Comparison of ENCODE assay signal across 11 mouse cellular contexts in genomic region chr15:79194048-79194447, GRCm38 (mm10). TPM values are rescaled to one million over a fixed set of nuclear protein-coding genes. Genes with fewer than 3 reads are reported as not detected.
DNase-seq lines count a peak whose midpoint lies in the region; ATAC-seq lines count a peak whose summit lies in the region.
"Had no signal": no experiment of that assay in that cellular context is flagged by ENCODE, and none has a peak within 500 bp of the region (broad histone marks: within the 10 kb centered on the region; RNA-seq: fewer than 3 reads in every experiment).

No protein-coding gene starts in this region.

- no peaks in the 10 kb centered on the region for H3K36me3 ChIP-seq in heart, embryonic 13.5 days
- no peaks in the 10 kb centered on the region for H3K36me3 ChIP-seq in heart, embryonic 11.5 days (ENCODE audit: control insufficient read depth, insufficient read depth, low read length)
- H3K36me3 ChIP-seq in embryonic facial prominence, embryonic 10.5 days (replicated peaks), result no peaks in the 10 kb centered on the region
- H3K36me3 ChIP-seq in hindbrain, embryonic 12.5 days, result no peaks in the 10 kb centered on the region
- H3K36me3 ChIP-seq in midbrain, embryonic 16.5 days (ENCODE audit: control insufficient read depth, insufficient read depth, low read length), result no peaks in the 10 kb centered on the region

- peak overlapping the region; percentile 84 for H3K27ac ChIP-seq in heart, embryonic 13.5 days (replicated peaks)
- H3K27ac ChIP-seq in heart, embryonic 11.5 days (ENCODE audit: low read depth, low read length), result no peak overlapping the region
- H3K27ac ChIP-seq in embryonic facial prominence, embryonic 10.5 days (replicated peaks), result peak overlapping the region; percentile 87
- peak overlapping the region; percentile 92 for H3K27ac ChIP-seq in hindbrain, embryonic 12.5 days
- peak overlapping the region; percentile 82 for H3K27ac ChIP-seq in midbrain, embryonic 16.5 days (ENCODE audit: low read length)
- H3K27ac ChIP-seq: liver, embryonic 14.5 days had no signal

- no peak overlapping the region for H3K4me2 ChIP-seq in heart, embryonic 13.5 days
- no peak overlapping the region for H3K4me2 ChIP-seq in heart, embryonic 11.5 days
- no peak overlapping the region for H3K4me2 ChIP-seq in hindbrain, embryonic 12.5 days (replicated peaks)
- no peak overlapping the region for H3K4me2 ChIP-seq in midbrain, embryonic 16.5 days (ENCODE audit: low read length)

- no peak overlapping the region for H3K4me3 ChIP-seq in heart, embryonic 13.5 days
- no peak overlapping the region for H3K4me3 ChIP-seq in heart, embryonic 11.5 days (ENCODE audit: low read depth, low read length)
- no peak overlapping the region for H3K4me3 ChIP-seq in embryonic facial prominence, embryonic 10.5 days
- H3K4me3 ChIP-seq in hindbrain, embryonic 12.5 days, result no peak overlapping the region
- no peak overlapping the region for H3K4me3 ChIP-seq in midbrain, embryonic 16.5 days (ENCODE audit: low read depth, low read length)
- H3K4me3 ChIP-seq: erythroblast, embryonic 14.5 days had no signal

- H3K9me3 ChIP-seq in heart, embryonic 13.5 days, result no peaks in the 10 kb centered on the region; the same call in 1 of the 2 replicates
- no peaks in the 10 kb centered on the region for H3K9me3 ChIP-seq in heart, embryonic 11.5 days (replicated peaks; ENCODE audit: control insufficient read depth, low read length)
- H3K9me3 ChIP-seq in embryonic facial prominence, embryonic 10.5 days, result no peaks in the 10 kb centered on the region
- H3K9me3 ChIP-seq in hindbrain, embryonic 12.5 days (replicated peaks), result no peaks in the 10 kb centered on the region
- no peaks in the 10 kb centered on the region for H3K9me3 ChIP-seq in midbrain, embryonic 16.5 days (replicated peaks; ENCODE audit: control insufficient read depth, low read length, poor library complexity, severe bottlenecking)

- H3K27me3 ChIP-seq in heart, embryonic 13.5 days (replicated peaks), result no peaks in the 10 kb centered on the region; the same call in 1 of the 2 replicates
- H3K27me3 ChIP-seq in heart, embryonic 11.5 days (ENCODE audit: control insufficient read depth, insufficient read depth, low read length), result peaks cover 6% of the 10 kb centered on the region; the same call in 1 of the 2 replicates
- H3K27me3 ChIP-seq in embryonic facial prominence, embryonic 10.5 days (replicated peaks; ENCODE audit: low read depth, poor library complexity, severe bottlenecking), result peaks cover 13% of the 10 kb centered on the region
- H3K27me3 ChIP-seq in hindbrain, embryonic 12.5 days, result no peaks in the 10 kb centered on the region
- H3K27me3 ChIP-seq in midbrain, embryonic 16.5 days (ENCODE audit: control insufficient read depth, insufficient read depth, low read depth, low read length), result no peaks in the 10 kb centered on the region

- no peak; the same call in 1 of the 2 replicates for ATAC-seq in heart, embryonic 13.5 days (ENCODE audit: extremely low read depth, insufficient number of reproducible peaks, low FRiP score, low TSS enrichment)
- no peak for ATAC-seq in heart, embryonic 11.5 days (replicated peaks; ENCODE audit: insufficient number of reproducible peaks, low FRiP score, low TSS enrichment)
- ATAC-seq in hindbrain, embryonic 12.5 days (ENCODE audit: low FRiP score), result no peak
- no peak for ATAC-seq in midbrain, embryonic 16.5 days
- ATAC-seq in megakaryocyte-erythroid progenitor cell, adult 5-6 weeks (replicated peaks; ENCODE audit: low FRiP score, low TSS enrichment, poor library complexity, severe bottlenecking), result no peak

- H3K4me1 ChIP-seq in heart, embryonic 13.5 days, result peaks cover 45% of the 10 kb centered on the region
- H3K4me1 ChIP-seq in heart, embryonic 11.5 days (ENCODE audit: control insufficient read depth, insufficient read depth, low read length), result peaks cover 22% of the 10 kb centered on the region
- H3K4me1 ChIP-seq in embryonic facial prominence, embryonic 10.5 days, result peaks cover 41% of the 10 kb centered on the region
- H3K4me1 ChIP-seq in hindbrain, embryonic 12.5 days, result peaks cover 29% of the 10 kb centered on the region
- peaks cover 14% of the 10 kb centered on the region for H3K4me1 ChIP-seq in midbrain, embryonic 16.5 days (ENCODE audit: control insufficient read depth, insufficient read depth, low read length)

- H3K9ac ChIP-seq in heart, embryonic 13.5 days, result no peak overlapping the region
- no peak overlapping the region for H3K9ac ChIP-seq in heart, embryonic 11.5 days (ENCODE audit: low read depth, low read length)
- H3K9ac ChIP-seq in hindbrain, embryonic 12.5 days, result no peak overlapping the region
- peak overlapping the region; percentile 63; the same call in 1 of the 2 replicates for H3K9ac ChIP-seq in midbrain, embryonic 16.5 days (ENCODE audit: low read depth, low read length)
- H3K9ac ChIP-seq: liver, embryonic 14.5 days had no signal

- no peak for DNase-seq in embryonic facial prominence, embryonic 10.5 days (ENCODE audit: low spot score)
- DNase-seq in cerebellum, postnatal 10 days, result no peak
- no peak for DNase-seq in embryo, embryonic 10 days (ENCODE audit: low spot score)

- WGBS in heart, embryonic 13.5 days, result 60% methylated on average over 9 of the region's 9 CpGs
- 61% methylated on average over 9 of the region's 9 CpGs for WGBS in heart, embryonic 11.5 days (ENCODE audit: insufficient replicate concordance)
- 79% methylated on average over 9 of the region's 9 CpGs for WGBS in embryonic facial prominence, embryonic 10.5 days
- 81% methylated on average over 9 of the region's 9 CpGs for WGBS in hindbrain, embryonic 12.5 days
- WGBS in midbrain, embryonic 16.5 days, result 86% methylated on average over 9 of the region's 9 CpGs

RNA-seq across cellular contexts. Expression of gene Sox10, which starts 29.0 kb away (rescaled TPM):
- 0.42 and 0.44 TPM in 2 replicates for polyA plus RNA-seq in heart, embryonic 13.5 days (2015; fragmentation: Nextera tagmentation; extraction: Ambion mirVana)
- polyA plus RNA-seq in heart, embryonic 11.5 days (2014; fragmentation: Nextera tagmentation; extraction: Ambion mirVana), result 1.1 and 1.3 TPM in 2 replicates
- polyA plus RNA-seq in embryonic facial prominence, embryonic 10.5 days (2016; fragmentation: Nextera tagmentation; extraction: Ambion mirVana), result 11.4 and 12.9 TPM in 2 replicates
- polyA plus RNA-seq in hindbrain, embryonic 12.5 days (2016; fragmentation: Nextera tagmentation; extraction: Ambion mirVana), result 12.4 and 19.5 TPM in 2 replicates
- polyA plus RNA-seq in midbrain, embryonic 16.5 days (2015; fragmentation: Nextera tagmentation; extraction: Ambion mirVana), result 3.0 and 3.8 TPM in 2 replicates
- not detected in 2 replicates for total RNA-seq in megakaryocyte-erythroid progenitor cell, adult 5-6 weeks (2014; fragmentation: Nextera tagmentation)
- total RNA-seq in megakaryocyte-erythroid progenitor cell, adult 5-6 weeks (2017), result not detected in 2 replicates
- polyA plus RNA-seq: erythroblast, embryonic 14.5 days had no signal

RNA-seq across cellular contexts. Expression of gene Pick1, which starts 34.9 kb away (rescaled TPM):
- polyA plus RNA-seq in heart, embryonic 13.5 days (2015; fragmentation: Nextera tagmentation; extraction: Ambion mirVana), result 32.4 and 33.4 TPM in 2 replicates
- polyA plus RNA-seq in heart, embryonic 11.5 days (2014; fragmentation: Nextera tagmentation; extraction: Ambion mirVana), result 17.6 and 19.3 TPM in 2 replicates
- polyA plus RNA-seq in embryonic facial prominence, embryonic 10.5 days (2016; fragmentation: Nextera tagmentation; extraction: Ambion mirVana), result 45.6 and 50.1 TPM in 2 replicates
- 67.1 and 72.6 TPM in 2 replicates for polyA plus RNA-seq in hindbrain, embryonic 12.5 days (2016; fragmentation: Nextera tagmentation; extraction: Ambion mirVana)
- polyA plus RNA-seq in midbrain, embryonic 16.5 days (2015; fragmentation: Nextera tagmentation; extraction: Ambion mirVana), result 109 and 110 TPM in 2 replicates
- 15.8 and 20.9 TPM in 2 replicates for total RNA-seq in megakaryocyte-erythroid progenitor cell, adult 5-6 weeks (2014; fragmentation: Nextera tagmentation)
- 8.9 and 11.4 TPM in 2 replicates for total RNA-seq in megakaryocyte-erythroid progenitor cell, adult 5-6 weeks (2017)

RNA-seq across cellular contexts. Expression of gene Gm49486, which starts 35.1 kb away (rescaled TPM):
- polyA plus RNA-seq in heart, embryonic 13.5 days (2015; fragmentation: Nextera tagmentation; extraction: Ambion mirVana), result 0.35 and 0.78 TPM in 2 replicates
- 0.59 and 0.64 TPM in 2 replicates for polyA plus RNA-seq in heart, embryonic 11.5 days (2014; fragmentation: Nextera tagmentation; extraction: Ambion mirVana)
- 0.29 and 0.35 TPM in 2 replicates for polyA plus RNA-seq in embryonic facial prominence, embryonic 10.5 days (2016; fragmentation: Nextera tagmentation; extraction: Ambion mirVana)
- polyA plus RNA-seq in hindbrain, embryonic 12.5 days (2016; fragmentation: Nextera tagmentation; extraction: Ambion mirVana), result 1.0 TPM in 2 replicates
- polyA plus RNA-seq in midbrain, embryonic 16.5 days (2015; fragmentation: Nextera tagmentation; extraction: Ambion mirVana), result 0.47 and 1.3 TPM in 2 replicates
- total RNA-seq in megakaryocyte-erythroid progenitor cell, adult 5-6 weeks (2014; fragmentation: Nextera tagmentation), result not detected in 2 replicates
- total RNA-seq in megakaryocyte-erythroid progenitor cell, adult 5-6 weeks (2017), result 0.08 TPM in 1 of 2 replicates, not detected in the other
- polyA plus RNA-seq: erythroblast, embryonic 14.5 days; spleen, adult 2 months had no signal

RNA-seq across cellular contexts. Expression of gene 1700088E04Rik, which starts 53.0 kb away (rescaled TPM):
- polyA plus RNA-seq in heart, embryonic 13.5 days (2015; fragmentation: Nextera tagmentation; extraction: Ambion mirVana), result 6.0 TPM in 2 replicates
- 7.1 and 8.2 TPM in 2 replicates for polyA plus RNA-seq in heart, embryonic 11.5 days (2014; fragmentation: Nextera tagmentation; extraction: Ambion mirVana)
- 8.0 and 8.2 TPM in 2 replicates for polyA plus RNA-seq in embryonic facial prominence, embryonic 10.5 days (2016; fragmentation: Nextera tagmentation; extraction: Ambion mirVana)
- 13.4 and 15.8 TPM in 2 replicates for polyA plus RNA-seq in hindbrain, embryonic 12.5 days (2016; fragmentation: Nextera tagmentation; extraction: Ambion mirVana)
- polyA plus RNA-seq in midbrain, embryonic 16.5 days (2015; fragmentation: Nextera tagmentation; extraction: Ambion mirVana), result 18.8 and 19.1 TPM in 2 replicates
- not detected in 2 replicates for total RNA-seq in megakaryocyte-erythroid progenitor cell, adult 5-6 weeks (2014; fragmentation: Nextera tagmentation)
- not detected in 2 replicates for total RNA-seq in megakaryocyte-erythroid progenitor cell, adult 5-6 weeks (2017)
- polyA plus RNA-seq: erythroblast, embryonic 14.5 days had no signal

RNA-seq across cellular contexts. Expression of gene Polr2f, which starts 53.2 kb away (rescaled TPM):
- 231 and 244 TPM in 2 replicates for polyA plus RNA-seq in heart, embryonic 13.5 days (2015; fragmentation: Nextera tagmentation; extraction: Ambion mirVana)
- polyA plus RNA-seq in heart, embryonic 11.5 days (2014; fragmentation: Nextera tagmentation; extraction: Ambion mirVana), result 284 and 297 TPM in 2 replicates
- polyA plus RNA-seq in embryonic facial prominence, embryonic 10.5 days (2016; fragmentation: Nextera tagmentation; extraction: Ambion mirVana), result 414 and 440 TPM in 2 replicates
- 298 and 337 TPM in 2 replicates for polyA plus RNA-seq in hindbrain, embryonic 12.5 days (2016; fragmentation: Nextera tagmentation; extraction: Ambion mirVana)
- polyA plus RNA-seq in midbrain, embryonic 16.5 days (2015; fragmentation: Nextera tagmentation; extraction: Ambion mirVana), result 266 and 286 TPM in 2 replicates
- 177 and 201 TPM in 2 replicates for total RNA-seq in megakaryocyte-erythroid progenitor cell, adult 5-6 weeks (2014; fragmentation: Nextera tagmentation)
- total RNA-seq in megakaryocyte-erythroid progenitor cell, adult 5-6 weeks (2017), result 96.2 and 109 TPM in 2 replicates
